Mouse (Mus musculus): ENCODE results near the gene Slc39a5.

DNA sequence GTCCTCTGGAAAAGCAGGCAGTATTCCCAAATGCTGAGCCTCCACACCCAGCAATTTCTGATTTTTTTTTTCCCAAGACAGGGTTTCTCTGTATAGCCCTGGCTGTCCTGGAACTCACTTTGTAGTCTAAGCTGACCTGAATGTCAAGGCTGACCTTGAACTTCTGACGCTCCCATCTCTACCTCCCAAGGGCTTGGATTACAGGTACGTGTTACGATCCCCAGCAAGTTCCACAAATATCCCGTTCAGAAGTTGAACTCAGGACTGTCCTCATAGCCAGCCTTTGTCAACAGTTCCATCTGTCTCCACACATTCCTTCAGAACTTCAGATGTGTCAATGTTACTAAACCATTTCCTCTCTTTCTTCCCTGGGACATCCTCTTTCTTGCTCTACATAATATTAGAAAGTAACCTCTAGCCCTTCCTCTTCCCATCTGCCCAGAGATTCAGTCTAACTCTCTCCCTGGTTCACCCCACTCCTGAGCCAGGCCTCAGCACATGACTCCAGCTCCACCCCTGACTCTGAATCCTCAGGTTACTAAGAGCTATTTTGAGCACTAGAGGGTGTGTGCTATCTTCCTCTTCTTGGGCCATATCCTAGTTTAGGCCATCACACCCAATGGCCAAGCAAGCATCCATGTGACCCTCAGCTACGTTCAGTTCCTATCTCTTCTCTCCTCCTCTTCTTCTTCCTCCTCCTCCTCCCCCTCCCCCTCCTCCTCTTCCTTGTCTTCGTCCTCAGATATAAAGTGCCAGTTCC lies 27.9 kb downstream of the Slc39a5 start:
- TF ChIP-seq CTCF (IDR thresholded peaks at IDR 0.05; ENCODE audit: low read depth, low read length) (no peak), TAL1 (conservative IDR thresholded peaks at IDR 0.05; ENCODE audit: low read depth, low read length) (no peak), GATA1 (IDR thresholded peaks at IDR 0.05; ENCODE audit: borderline replicate concordance, low read length) (no peak), POLR2AphosphoS5 (IDR thresholded peaks at IDR 0.05; ENCODE audit: insufficient replicate concordance, low read depth, low read length) (no peak)
